10 mouse cellular contexts compared by ENCODE assay signal in the genomic region with DNA sequence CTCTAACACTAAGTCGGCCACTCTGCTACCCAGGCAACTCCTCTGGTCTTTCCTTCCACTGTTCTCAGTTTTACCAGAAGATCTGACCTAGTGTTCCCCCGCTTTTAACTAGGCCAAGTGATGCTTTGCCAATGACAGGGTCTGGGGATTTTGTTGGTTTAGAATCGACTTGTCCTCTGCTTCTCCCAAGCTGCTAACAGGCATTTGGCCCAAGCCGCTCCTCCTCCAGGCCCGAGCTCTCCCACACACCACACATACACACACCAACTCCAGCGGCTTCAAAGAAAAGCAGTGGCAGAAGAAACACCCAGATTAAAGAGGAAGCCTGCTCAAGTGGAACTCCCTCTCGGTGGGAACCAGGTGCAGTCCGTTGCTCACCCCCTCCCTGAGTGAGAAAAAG.
DNase-seq lines count a peak whose midpoint lies in the region; ATAC-seq lines count a peak whose summit lies in the region.
"Had no signal": no experiment of that assay in that cellular context is flagged by ENCODE, and none has a peak within 500 bp of the region (broad histone marks: within the 10 kb centered on the region; RNA-seq: fewer than 3 reads in every experiment).

No protein-coding gene starts in this region.

- peak; percentile 55 for ATAC-seq in kidney, embryonic 16.5 days (ENCODE audit: low FRiP score, low TSS enrichment)
- peak; percentile 31; the same call in 1 of the 2 replicates for ATAC-seq in granulocyte monocyte progenitor cell, adult 5-6 weeks (replicated peaks; ENCODE audit: poor library complexity, severe bottlenecking)
- no peak for ATAC-seq in forebrain, embryonic 15.5 days (replicated peaks)

- DNase-seq in kidney, adult 9 months = no peak
- DNase-seq in embryonic facial prominence, embryonic 10.5 days (ENCODE audit: low spot score) = no peak
- peak; percentile 16 for DNase-seq in skeletal muscle tissue, adult 2 months (ENCODE audit: low read depth, low spot score)
- no peak for DNase-seq in adrenal gland, adult 18-20 months (ENCODE audit: low spot score in 2 of 2)
- DNase-seq: cerebellum, postnatal 14 days had no signal

- no peaks in the 10 kb centered on the region for H3K9me3 ChIP-seq in kidney, embryonic 16.5 days (ENCODE audit: low read length)
- H3K9me3 ChIP-seq in embryonic facial prominence, embryonic 10.5 days = no peaks in the 10 kb centered on the region
- no peaks in the 10 kb centered on the region for H3K9me3 ChIP-seq in forebrain, embryonic 15.5 days
- H3K9me3 ChIP-seq: G1E; hindbrain, embryonic 15.5 days had no signal

- no peaks in the 10 kb centered on the region for H3K36me3 ChIP-seq in kidney, embryonic 16.5 days (ENCODE audit: insufficient read depth, low read length)
- no peaks in the 10 kb centered on the region for H3K36me3 ChIP-seq in embryonic facial prominence, embryonic 10.5 days (replicated peaks)
- H3K36me3 ChIP-seq in forebrain, embryonic 15.5 days = no peaks in the 10 kb centered on the region
- H3K36me3 ChIP-seq: G1E; hindbrain, embryonic 15.5 days had no signal

- no peaks in the 10 kb centered on the region for H3K27me3 ChIP-seq in kidney, embryonic 16.5 days (ENCODE audit: insufficient read depth, low read length)
- H3K27me3 ChIP-seq in embryonic facial prominence, embryonic 10.5 days (replicated peaks; ENCODE audit: low read depth, poor library complexity, severe bottlenecking) = no peaks in the 10 kb centered on the region
- H3K27me3 ChIP-seq in forebrain, embryonic 15.5 days = no peaks in the 10 kb centered on the region
- H3K27me3 ChIP-seq: hindbrain, embryonic 15.5 days had no signal

- 21% methylated on average over 8 of the region's 8 CpGs for WGBS in kidney, embryonic 16.5 days
- 46% methylated on average over 8 of the region's 8 CpGs for WGBS in embryonic facial prominence, embryonic 10.5 days
- WGBS in forebrain, embryonic 15.5 days = 46% methylated on average over 8 of the region's 8 CpGs

- H3K4me2 ChIP-seq in kidney, embryonic 16.5 days (replicated peaks; ENCODE audit: low read depth, low read length) = no peak overlapping the region
- H3K4me2 ChIP-seq in forebrain, embryonic 15.5 days (replicated peaks) = no peak overlapping the region
- H3K4me2 ChIP-seq: hindbrain, embryonic 15.5 days had no signal

- H3K4me1 ChIP-seq in kidney, embryonic 16.5 days (ENCODE audit: insufficient read depth, low read length) = peaks cover 59% of the 10 kb centered on the region
- H3K4me1 ChIP-seq in embryonic facial prominence, embryonic 10.5 days = peaks cover 64% of the 10 kb centered on the region
- H3K4me1 ChIP-seq in forebrain, embryonic 15.5 days = no peaks in the 10 kb centered on the region

- H3K27ac ChIP-seq in kidney, embryonic 16.5 days (ENCODE audit: low read length) = peak overlapping the region; percentile 70
- H3K27ac ChIP-seq in embryonic facial prominence, embryonic 10.5 days (replicated peaks) = peak overlapping the region; percentile 51
- no peak overlapping the region for H3K27ac ChIP-seq in forebrain, embryonic 15.5 days (replicated peaks)
- H3K27ac ChIP-seq: hindbrain, embryonic 15.5 days had no signal

- no peak overlapping the region for H3K9ac ChIP-seq in kidney, embryonic 16.5 days (replicated peaks; ENCODE audit: low read length)
- no peak overlapping the region for H3K9ac ChIP-seq in forebrain, embryonic 15.5 days (replicated peaks)
- H3K9ac ChIP-seq: hindbrain, embryonic 15.5 days had no signal

- H3K4me3 ChIP-seq in kidney, embryonic 16.5 days (ENCODE audit: low read length) = no peak overlapping the region
- H3K4me3 ChIP-seq in embryonic facial prominence, embryonic 10.5 days = no peak overlapping the region
- H3K4me3 ChIP-seq in forebrain, embryonic 15.5 days = no peak overlapping the region
- H3K4me3 ChIP-seq: hindbrain, embryonic 15.5 days had no signal
